Mouse (Mus musculus) E14TG2a.4 (cell line): Measurements from ENCODE around the gene Gm37240.

Experiments used
- CTCF ChIP-seq: conservative IDR thresholded peaks from 2 replicates; pipeline ENCODE4 v1.5.1; 2014; ENCODE audit warnings: low read length
- NANOG ChIP-seq: IDR thresholded peaks from 2 replicates; pipeline ENCODE4 v1.6.1; 2014; ENCODE audit warnings: borderline replicate concordance, low read length, mixed read lengths
- POU5F1 ChIP-seq: IDR thresholded peaks from 2 replicates; pipeline ENCODE4 v1.6.1; 2014; ENCODE audit warnings: low read length, borderline replicate concordance

DNA sequence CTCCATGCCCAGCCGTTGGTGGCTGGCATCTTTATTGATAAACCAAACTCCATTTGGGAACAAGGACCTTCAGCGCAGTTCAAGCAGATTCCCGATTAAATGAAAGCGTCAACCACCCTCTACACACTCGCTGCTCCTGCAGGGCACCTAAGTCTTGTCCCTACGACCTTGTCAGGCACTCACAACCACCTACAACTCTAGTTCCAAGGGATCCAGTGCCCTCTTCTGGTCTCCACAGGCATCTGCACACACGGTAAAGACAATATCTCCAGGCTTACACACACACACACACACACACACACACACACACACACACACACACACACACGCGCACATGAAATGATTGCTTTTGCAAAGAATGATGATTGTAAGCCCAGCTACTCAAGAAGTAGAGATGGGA, 1255.7 kb downstream of the Gm37240 start:
- TF ChIP-seq CTCF (peak; percentile 23), NANOG (no peak), POU5F1 (no peak)
